8 mouse cellular contexts compared by ENCODE assay signal in genomic region chr19:3743851-3744512, GRCm38 (mm10). TPM values are rescaled to one million over a fixed set of nuclear protein-coding genes. Genes with fewer than 3 reads are reported as not detected.
DNase-seq lines count a peak whose midpoint lies in the region; ATAC-seq and TF ChIP-seq lines count a peak whose summit lies in the region.

No protein-coding gene starts in this region.

- H3K36me3 ChIP-seq in megakaryocyte, embryonic 14.5 days (replicated peaks; ENCODE audit: low read length), result no peaks in the 10 kb centered on the region
- H3K36me3 ChIP-seq in heart, embryonic 11.5 days (ENCODE audit: control insufficient read depth, insufficient read depth, low read length), result no peaks in the 10 kb centered on the region
- H3K36me3 ChIP-seq in kidney, embryonic 15.5 days, result no peaks in the 10 kb centered on the region
- H3K36me3 ChIP-seq in liver, adult 2 months (ENCODE audit: control insufficient read depth, insufficient read depth, low read length), result no peaks in the 10 kb centered on the region
- no peaks in the 10 kb centered on the region for H3K36me3 ChIP-seq in thymus, adult 2 months (ENCODE audit: control insufficient read depth, insufficient read depth, low read length)

- no peak for TF ChIP-seq POLR2A in liver, adult 2 months (IDR thresholded peaks at IDR 0.05; ENCODE audit: extremely low read depth, insufficient read depth, low read length)
- peak; percentile 49; the same call in 1 of the 2 replicates for TF ChIP-seq POLR2A in thymus, adult 2 months (IDR thresholded peaks at IDR 0.05; ENCODE audit: control insufficient read depth, extremely low read depth, insufficient read depth, low read length, poor library complexity)

- peak overlapping the region; percentile 87 for H3K4me3 ChIP-seq in megakaryocyte, embryonic 14.5 days (replicated peaks)
- peak overlapping the region; percentile 58 for H3K4me3 ChIP-seq in heart, embryonic 11.5 days (ENCODE audit: low read depth, low read length)
- peak overlapping the region; percentile 64 for H3K4me3 ChIP-seq in kidney, embryonic 15.5 days (replicated peaks)
- peak overlapping the region; percentile 71 for H3K4me3 ChIP-seq in liver, adult 2 months (ENCODE audit: insufficient read depth, low read depth, low read length)
- peak overlapping the region; percentile 61 for H3K4me3 ChIP-seq in thymus, adult 2 months (ENCODE audit: control insufficient read depth, insufficient read depth, low read length)

- H3K9ac ChIP-seq in heart, embryonic 11.5 days (ENCODE audit: low read depth, low read length), result peak overlapping the region; percentile 78
- peak overlapping the region; percentile 61 for H3K9ac ChIP-seq in kidney, embryonic 15.5 days
- peak overlapping the region; percentile 66 for H3K9ac ChIP-seq in liver, adult 2 months (ENCODE audit: low read depth, low read length)

- ATAC-seq in megakaryocyte, adult 5-6 weeks (ENCODE audit: poor library complexity, severe bottlenecking), result no peak
- ATAC-seq in heart, embryonic 11.5 days (replicated peaks; ENCODE audit: insufficient number of reproducible peaks, low FRiP score, low TSS enrichment), result no peak
- no peak; the same call in 1 of the 2 replicates for ATAC-seq in kidney, embryonic 15.5 days (replicated peaks; ENCODE audit: low FRiP score)

- H3K27ac ChIP-seq in heart, embryonic 11.5 days (ENCODE audit: low read depth, low read length), result no peak overlapping the region
- peak overlapping the region; percentile 90 for H3K27ac ChIP-seq in kidney, embryonic 15.5 days
- H3K27ac ChIP-seq in liver, adult 2 months (replicated peaks; ENCODE audit: insufficient read depth, low read depth, low read length), result peak overlapping the region; percentile 68
- peak overlapping the region; percentile 16; the same call in 1 of the 2 replicates for H3K27ac ChIP-seq in thymus, adult 2 months (ENCODE audit: control insufficient read depth, insufficient read depth, low read length)

- peak; percentile 46 for DNase-seq in embryo, embryonic 11.5 days (ENCODE audit: low read depth, low spot score)
- peak; percentile 70 for DNase-seq in liver, adult 2 months (ENCODE audit: extremely low read depth, low read depth, low spot score)
- peak; percentile 59 for DNase-seq in naive thymus-derived CD4-positive, alpha-beta T cell, adult 2 months (ENCODE audit: low read depth)
- DNase-seq in thymus, adult 2 months, result peak; percentile 71

- 6% methylated on average over 13 of the region's 13 CpGs for WGBS in heart, embryonic 11.5 days (ENCODE audit: insufficient replicate concordance)
- 4% methylated on average over 13 of the region's 13 CpGs for WGBS in kidney, embryonic 15.5 days
- 3% methylated on average over 13 of the region's 13 CpGs for WGBS in liver, adult 2 months
- 13% methylated on average over 13 of the region's 13 CpGs for WGBS in thymus, adult 2 months

- H3K4me1 ChIP-seq in megakaryocyte, embryonic 14.5 days, result peaks cover 5% of the 10 kb centered on the region
- H3K4me1 ChIP-seq in heart, embryonic 11.5 days (ENCODE audit: control insufficient read depth, insufficient read depth, low read length), result no peaks in the 10 kb centered on the region
- peaks cover 14% of the 10 kb centered on the region for H3K4me1 ChIP-seq in kidney, embryonic 15.5 days
- H3K4me1 ChIP-seq in liver, adult 2 months (ENCODE audit: control insufficient read depth, insufficient read depth, low read length), result no peaks in the 10 kb centered on the region
- H3K4me1 ChIP-seq in thymus, adult 2 months (replicated peaks; ENCODE audit: control insufficient read depth, insufficient read depth, low read length), result no peaks in the 10 kb centered on the region

- peaks cover 25% of the 10 kb centered on the region for H3K9me3 ChIP-seq in megakaryocyte, embryonic 14.5 days
- H3K9me3 ChIP-seq in heart, embryonic 11.5 days (replicated peaks; ENCODE audit: control insufficient read depth, low read length), result peaks cover 7% of the 10 kb centered on the region; the same call in 1 of the 2 replicates
- H3K9me3 ChIP-seq in kidney, embryonic 15.5 days (replicated peaks), result 0 out of 2 replicates have a peak, but pooled peaks cover 4% of the 10 kb centered on the region

- H3K4me2 ChIP-seq in heart, embryonic 11.5 days, result peak overlapping the region; percentile 86
- peak overlapping the region; percentile 84 for H3K4me2 ChIP-seq in kidney, embryonic 15.5 days

- 0 out of 2 replicates have a peak, but pooled peaks have one; percentile 9 for TF ChIP-seq CTCF in liver, adult 2 months (IDR thresholded peaks at IDR 0.05; ENCODE audit: low read depth, low read length)
- no peak for TF ChIP-seq CTCF in thymus, adult 2 months (IDR thresholded peaks at IDR 0.05; ENCODE audit: borderline replicate concordance, control insufficient read depth, extremely low read depth, insufficient read depth, low read length, poor library complexity)

- H3K27me3 ChIP-seq in megakaryocyte, embryonic 14.5 days (replicated peaks), result peaks cover 8% of the 10 kb centered on the region
- H3K27me3 ChIP-seq in heart, embryonic 11.5 days (ENCODE audit: control insufficient read depth, insufficient read depth, low read length), result no peaks in the 10 kb centered on the region
- H3K27me3 ChIP-seq in kidney, embryonic 15.5 days, result no peaks in the 10 kb centered on the region
- no peaks in the 10 kb centered on the region for H3K27me3 ChIP-seq in liver, adult 2 months (ENCODE audit: control insufficient read depth, insufficient read depth, low read length)
- no peaks in the 10 kb centered on the region for H3K27me3 ChIP-seq in thymus, adult 2 months (ENCODE audit: control insufficient read depth, insufficient read depth, low read length)

- no peaks in the 10 kb centered on the region for H3K79me2 ChIP-seq in liver, adult 2 months (ENCODE audit: control insufficient read depth, insufficient read depth, low read length)

RNA-seq across cellular contexts. Expression of gene Kmt5b, which starts 23.2 kb away (rescaled TPM):
- polyA plus RNA-seq in megakaryocyte, embryonic 14.5 days (2012; ENCODE audit: insufficient read depth, low replicate concordance), result 2.1 and 3.5 TPM in 2 replicates
- 25.8 and 28.5 TPM in 2 replicates for total RNA-seq in megakaryocyte, adult 5-6 weeks (2015)
- total RNA-seq in megakaryocyte, adult 5-6 weeks (2017), result 44.7 and 54.8 TPM in 2 replicates
- polyA plus RNA-seq in heart, embryonic 11.5 days (2014; fragmentation: Nextera tagmentation; extraction: Ambion mirVana), result 22.2 and 27.6 TPM in 2 replicates
- 30.9 and 33.9 TPM in 2 replicates for polyA plus RNA-seq in kidney, embryonic 15.5 days (2015; fragmentation: Nextera tagmentation; extraction: Ambion mirVana)
- 25.4 and 30.4 TPM in 2 replicates for total RNA-seq in liver, adult 2 months (2014; rRNA removed)
- polyA plus RNA-seq in liver, adult 2 months (2012; rRNA removed), result 5.6 and 6.7 TPM in 2 replicates
- polyA plus RNA-seq in thymus, adult 2 months (2012; rRNA removed), result 32.9 and 43.6 TPM in 2 replicates

RNA-seq across cellular contexts. Expression of gene 1810055G02Rik, which starts 35.9 kb away (rescaled TPM):
- 11.1 and 12.3 TPM in 2 replicates for polyA plus RNA-seq in megakaryocyte, embryonic 14.5 days (2012; ENCODE audit: insufficient read depth, low replicate concordance)
- 8.0 and 10.6 TPM in 2 replicates for total RNA-seq in megakaryocyte, adult 5-6 weeks (2015)
- 4.5 and 6.2 TPM in 2 replicates for total RNA-seq in megakaryocyte, adult 5-6 weeks (2017)
- 30.3 and 33.6 TPM in 2 replicates for polyA plus RNA-seq in heart, embryonic 11.5 days (2014; fragmentation: Nextera tagmentation; extraction: Ambion mirVana)
- 39.7 and 43.9 TPM in 2 replicates for polyA plus RNA-seq in kidney, embryonic 15.5 days (2015; fragmentation: Nextera tagmentation; extraction: Ambion mirVana)
- total RNA-seq in liver, adult 2 months (2014; rRNA removed), result 10.6 and 20.1 TPM in 2 replicates
- polyA plus RNA-seq in liver, adult 2 months (2012; rRNA removed), result 18.4 and 26.9 TPM in 2 replicates
- polyA plus RNA-seq in thymus, adult 2 months (2012; rRNA removed), result 24.8 and 25.2 TPM in 2 replicates

RNA-seq across cellular contexts. Expression of gene Lrp5, which starts 57.6 kb away (rescaled TPM):
- 11.6 and 18.0 TPM in 2 replicates for polyA plus RNA-seq in megakaryocyte, embryonic 14.5 days (2012; ENCODE audit: insufficient read depth, low replicate concordance)
- 15.2 and 17.9 TPM in 2 replicates for total RNA-seq in megakaryocyte, adult 5-6 weeks (2015)
- 12.5 and 13.6 TPM in 2 replicates for total RNA-seq in megakaryocyte, adult 5-6 weeks (2017)
- 4.6 and 5.3 TPM in 2 replicates for polyA plus RNA-seq in heart, embryonic 11.5 days (2014; fragmentation: Nextera tagmentation; extraction: Ambion mirVana)
- polyA plus RNA-seq in kidney, embryonic 15.5 days (2015; fragmentation: Nextera tagmentation; extraction: Ambion mirVana), result 5.8 and 6.9 TPM in 2 replicates
- 14.1 and 23.2 TPM in 2 replicates for total RNA-seq in liver, adult 2 months (2014; rRNA removed)
- 32.6 and 42.4 TPM in 2 replicates for polyA plus RNA-seq in liver, adult 2 months (2012; rRNA removed)
- polyA plus RNA-seq in thymus, adult 2 months (2012; rRNA removed), result 35.9 and 48.9 TPM in 2 replicates
